Mouse (Mus musculus) 3134 (cell line): ENCODE results near the gene Olfr601.
"Not testable (repeated sequence)": the region's sequence is repeated elsewhere in the genome, so short reads cannot be mapped to it uniquely, and the experiment has no call there.

ENCODE experiments used
- DNase-seq: peaks from one replicate; pipeline ENCODE4 v3.0.0-alpha.2; 2011; ENCODE audit warnings: low spot score; ENCODE audit not compliant: insufficient read length; ENCODE audit errors: extremely low read depth

Olfr601 gene

DNA sequence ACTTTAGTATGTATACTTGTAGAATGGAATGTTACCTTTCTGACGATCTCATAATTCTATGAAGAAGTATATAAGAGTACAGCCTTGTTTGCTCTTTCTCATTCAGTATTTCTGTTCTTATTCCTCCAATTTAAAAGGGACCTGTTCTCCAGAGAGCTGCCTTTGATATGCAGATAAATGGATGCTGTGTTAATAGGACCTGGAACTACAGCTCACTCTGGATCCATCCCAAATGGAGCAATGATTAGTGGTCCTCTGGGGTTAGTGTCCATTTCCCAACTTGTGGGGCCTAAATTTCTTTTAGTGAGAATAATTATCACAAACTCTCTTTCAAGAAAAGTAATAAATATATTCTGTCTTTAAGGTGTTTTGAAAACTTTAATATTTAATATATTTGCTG is at the start of gene Olfr601:
Olfr601 (minus strand) TSS at position 101 of the 400 bp plus-strand sequence.
- no peak for DNase-seq

DNA sequence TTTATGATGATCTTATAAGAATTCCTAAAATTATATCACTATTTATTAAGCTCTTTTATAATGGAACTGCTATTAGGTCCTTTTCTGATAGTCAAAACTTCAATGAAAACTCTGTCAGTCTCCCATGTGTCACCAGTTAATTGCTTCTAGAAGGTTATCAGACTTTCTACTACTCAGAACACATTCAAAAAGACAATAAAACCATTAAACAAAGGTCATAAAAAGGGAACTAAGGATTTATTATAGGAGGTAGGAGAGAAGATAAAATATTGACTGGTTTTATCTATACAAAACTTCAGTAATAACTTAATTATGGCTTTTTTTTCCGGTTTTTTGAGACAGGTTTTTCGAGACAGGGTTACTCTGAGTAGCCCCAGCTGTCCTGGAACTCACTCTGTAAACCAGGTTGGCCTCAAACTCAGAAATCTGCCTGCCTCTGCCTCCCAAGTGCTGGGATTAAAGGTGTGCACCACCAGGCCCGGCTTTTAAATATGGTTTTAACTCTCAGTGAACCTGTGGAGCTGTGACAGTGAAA is 44.1 kb upstream of the Olfr601 start:
- not testable (repeated sequence) for DNase-seq

DNA sequence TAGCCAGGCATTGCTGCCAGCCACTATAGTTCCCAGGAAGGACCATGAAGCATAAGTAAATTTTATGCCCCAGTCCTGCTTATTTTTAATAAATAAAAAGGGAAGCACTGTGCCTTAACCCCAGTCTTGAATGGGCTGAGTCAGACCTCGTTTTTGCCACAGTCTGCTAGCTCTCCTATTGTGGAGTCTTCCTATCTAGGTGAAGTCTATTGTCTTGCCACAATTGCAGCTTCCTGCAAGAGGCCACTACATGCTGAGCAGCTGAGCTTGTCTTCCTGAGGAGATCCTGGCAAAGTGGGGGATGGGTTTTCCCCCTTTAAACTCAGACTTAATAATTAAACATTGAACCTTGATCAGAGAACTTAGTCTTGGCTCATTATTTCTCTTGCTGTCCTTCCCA is 36.5 kb upstream of the Olfr601 start:
- DNase-seq, result no peak

DNA sequence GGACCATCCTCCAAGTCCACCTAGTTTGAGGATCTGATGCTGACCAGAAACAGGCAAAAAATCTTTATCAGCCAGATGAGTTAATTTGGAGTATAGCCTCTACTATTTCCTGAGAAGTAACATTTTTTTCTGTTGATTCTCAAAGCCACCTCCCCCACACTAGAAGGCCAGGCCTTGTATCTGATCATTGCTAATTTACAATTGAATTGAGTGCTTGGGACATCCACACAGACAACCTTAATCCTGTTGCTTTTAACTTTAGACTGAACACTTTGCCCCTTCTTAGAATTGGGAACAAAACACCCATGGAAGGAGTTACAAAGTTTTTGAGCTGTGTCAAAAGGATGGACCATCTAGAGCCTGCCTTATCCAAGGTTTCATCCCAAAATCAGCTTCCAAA is 35.3 kb upstream of the Olfr601 start:
- no peak for DNase-seq

DNA sequence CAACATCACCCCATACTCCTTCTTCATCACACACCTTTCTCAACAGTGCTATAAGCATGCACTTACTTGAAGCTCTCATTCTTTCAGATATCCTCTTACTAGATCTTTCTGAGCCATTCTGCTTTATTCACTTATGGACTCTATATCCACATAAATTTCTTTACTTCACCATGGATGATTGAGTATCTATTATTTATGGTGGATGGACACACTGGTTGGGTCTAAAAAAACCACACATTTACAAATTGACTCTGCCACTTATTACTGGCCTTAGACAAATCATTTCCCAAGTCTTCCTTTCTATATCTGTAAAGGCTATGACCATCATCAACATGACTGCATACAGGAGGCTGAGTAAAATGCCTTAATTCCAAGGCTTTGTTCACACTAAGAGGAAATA is 23.6 kb upstream of the Olfr601 start, which contains the start of gene Olfr603:
Olfr603 (minus strand) TSS at position 101 of the 400 bp plus-strand sequence.
- DNase-seq, result no peak

DNA sequence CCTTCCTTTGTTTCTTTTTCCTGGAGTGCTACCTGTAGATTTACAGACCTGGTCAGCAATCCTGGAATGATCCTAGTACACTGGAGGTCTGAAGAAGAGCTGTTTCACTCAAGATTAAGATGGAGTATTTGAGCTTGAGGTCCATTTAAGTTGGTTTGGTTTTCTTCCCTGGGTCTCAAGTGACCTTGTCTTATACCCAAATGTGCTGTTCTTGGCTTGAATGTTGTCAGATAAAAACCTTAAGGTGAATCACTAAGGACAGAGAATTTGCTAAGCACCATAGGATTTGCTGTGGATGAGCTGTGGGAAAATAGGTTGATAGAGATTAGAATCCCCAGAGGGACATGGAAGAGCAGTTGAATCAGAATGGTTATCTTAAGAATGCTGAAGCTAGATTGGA is 12.9 kb downstream of the Olfr601 start, which contains the start of gene Olfr600:
Olfr600 (minus strand) TSS at position 101 of the 400 bp plus-strand sequence.
- no peak for DNase-seq

DNA sequence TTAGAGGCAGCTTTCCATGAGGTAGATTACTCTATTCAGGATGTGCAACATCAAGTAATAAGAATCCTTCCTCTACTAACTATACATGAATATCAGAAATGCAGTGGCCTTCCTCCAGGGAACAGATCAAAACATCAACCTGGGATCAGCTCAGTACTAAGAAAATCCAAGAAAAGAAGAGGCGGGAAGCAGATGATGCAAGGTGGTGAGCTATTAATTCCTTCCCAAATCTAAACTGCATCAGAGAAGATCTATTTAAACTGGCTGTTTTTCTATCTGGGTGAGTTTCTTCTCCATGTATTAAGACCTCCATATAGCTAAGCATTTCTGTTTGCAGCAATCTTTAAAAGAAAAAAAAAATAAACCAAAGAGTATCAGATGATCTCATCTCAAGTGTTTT is 26.8 kb downstream of the Olfr601 start, which contains the start of gene Olfr599:
Olfr599 (plus strand) TSS at position 301 of the 400 bp plus-strand sequence.
- DNase-seq, result no peak

DNA sequence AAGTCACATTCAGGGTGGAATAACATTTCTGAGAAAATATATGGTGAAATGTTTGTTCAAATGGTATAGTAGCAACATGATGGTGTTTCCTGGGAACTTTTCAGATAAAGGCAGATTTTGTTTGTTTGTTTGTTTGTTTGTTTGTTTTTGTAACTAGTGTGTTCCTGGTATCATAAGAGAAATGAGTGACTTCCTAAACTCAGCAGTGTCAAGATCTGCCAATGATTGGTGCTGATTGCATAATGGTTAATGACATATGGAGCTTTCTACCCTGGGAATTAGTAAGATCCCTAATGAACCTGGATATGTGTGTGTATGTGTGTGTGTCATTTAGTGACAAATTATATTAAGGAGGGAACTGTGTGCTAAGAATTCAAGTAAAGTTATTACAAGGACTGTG is 39.2 kb downstream of the Olfr601 start, which contains the start of gene Olfr598:
Olfr598 (plus strand) TSS at position 301 of the 400 bp plus-strand sequence.
- DNase-seq, result no peak

DNA sequence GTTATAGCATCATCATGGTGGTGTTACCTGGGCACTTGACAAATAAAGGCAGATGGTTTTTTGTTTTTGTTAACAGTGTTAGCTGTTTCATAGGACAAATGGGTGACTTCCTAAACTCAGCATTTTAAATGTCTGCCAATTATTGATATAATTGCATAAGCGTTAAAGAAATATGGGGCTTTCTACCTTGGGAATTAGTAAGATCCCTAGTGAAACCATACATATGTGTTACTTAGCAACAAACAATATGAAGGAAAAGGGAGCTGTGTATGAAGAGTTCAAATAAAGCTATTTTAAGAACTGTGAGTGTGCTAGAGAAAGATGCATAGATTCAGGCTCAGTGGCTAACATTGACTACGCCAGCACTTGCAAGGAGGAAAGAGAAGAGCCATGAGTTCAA is 46.4 kb downstream of the Olfr601 start, which contains the start of gene Olfr597:
Olfr597 (plus strand) TSS at position 301 of the 400 bp plus-strand sequence.
- not testable (repeated sequence) for DNase-seq
